Comparison of ENCODE assay signal across 8 mouse cellular contexts in genomic region chr15:97992712-97993286, GRCm38 (mm10). TPM values are rescaled to one million over a fixed set of nuclear protein-coding genes. Genes with fewer than 3 reads are reported as not detected.
A peak's percentile ranks its signal among the peaks of the same experiment; 100 is the strongest.
DNase-seq lines count a peak whose midpoint lies in the region; ATAC-seq and TF ChIP-seq lines count a peak whose summit lies in the region.

No protein-coding gene starts in this region.

- WGBS in heart, embryonic 10.5 days, result 14% methylated on average over 18 of the region's 18 CpGs
- 3% methylated on average over 18 of the region's 18 CpGs for WGBS in limb, embryonic 12.5 days
- 1% methylated on average over 18 of the region's 18 CpGs for WGBS in midbrain, embryonic 15.5 days
- 16% methylated on average over 18 of the region's 18 CpGs for WGBS in spleen, adult 2 months

- H3K27ac ChIP-seq in heart, embryonic 10.5 days, result peak overlapping the region; percentile 91
- peak overlapping the region; percentile 94 for H3K27ac ChIP-seq in limb, embryonic 12.5 days
- peak overlapping the region; percentile 87 for H3K27ac ChIP-seq in midbrain, embryonic 15.5 days
- no peak overlapping the region for H3K27ac ChIP-seq in spleen, adult 2 months (ENCODE audit: insufficient read depth, low read length)

- peaks cover 50% of the 10 kb centered on the region for H3K4me1 ChIP-seq in heart, embryonic 10.5 days
- peaks cover 53% of the 10 kb centered on the region for H3K4me1 ChIP-seq in limb, embryonic 12.5 days (replicated peaks)
- H3K4me1 ChIP-seq in midbrain, embryonic 15.5 days, result peaks cover 44% of the 10 kb centered on the region
- no peaks in the 10 kb centered on the region for H3K4me1 ChIP-seq in spleen, adult 2 months (ENCODE audit: control insufficient read depth, insufficient read depth, insufficient read length)

- peak; percentile 18; the same call in 1 of the 2 replicates for ATAC-seq in erythroblast, adult 5-6 weeks (replicated peaks; ENCODE audit: low FRiP score, poor library complexity, severe bottlenecking)
- ATAC-seq in limb, embryonic 12.5 days (ENCODE audit: insufficient number of reproducible peaks, insufficient read depth, low FRiP score, low TSS enrichment, low read depth), result peak; percentile 95
- peak; percentile 95 for ATAC-seq in midbrain, embryonic 15.5 days (replicated peaks)

- no peak for TF ChIP-seq CTCF in spleen, adult 2 months (IDR thresholded peaks at IDR 0.05; ENCODE audit: extremely low read depth, insufficient read depth, insufficient read length, insufficient replicate concordance)

- TF ChIP-seq POLR2A in spleen, adult 2 months (IDR thresholded peaks at IDR 0.05; ENCODE audit: low read depth, low read length), result no peak

- H3K4me3 ChIP-seq in heart, embryonic 10.5 days, result peak overlapping the region; percentile 39
- peak overlapping the region; percentile 11; the same call in 1 of the 2 replicates for H3K4me3 ChIP-seq in limb, embryonic 12.5 days (replicated peaks)
- H3K4me3 ChIP-seq in midbrain, embryonic 15.5 days, result peak overlapping the region; percentile 28
- H3K4me3 ChIP-seq in spleen, adult 2 months (ENCODE audit: extremely low read depth, insufficient read depth, insufficient read length), result peak overlapping the region; percentile 33; the same call in 1 of the 2 replicates

- peak overlapping the region; percentile 35 for H3K9ac ChIP-seq in limb, embryonic 12.5 days (replicated peaks)
- peak overlapping the region; percentile 40 for H3K9ac ChIP-seq in midbrain, embryonic 15.5 days

- H3K36me3 ChIP-seq in heart, embryonic 10.5 days, result peaks cover 57% of the 10 kb centered on the region
- H3K36me3 ChIP-seq in limb, embryonic 12.5 days, result peaks cover 82% of the 10 kb centered on the region
- no peaks in the 10 kb centered on the region for H3K36me3 ChIP-seq in midbrain, embryonic 15.5 days (replicated peaks)
- no peaks in the 10 kb centered on the region for H3K36me3 ChIP-seq in spleen, adult 2 months (ENCODE audit: control insufficient read depth, insufficient read depth, low read length)

- peaks cover 8% of the 10 kb centered on the region; the same call in 1 of the 2 replicates for H3K27me3 ChIP-seq in heart, embryonic 10.5 days (ENCODE audit: insufficient read depth, poor library complexity, severe bottlenecking)
- peaks cover under 1% of the 10 kb centered on the region; the same call in 1 of the 2 replicates for H3K27me3 ChIP-seq in limb, embryonic 12.5 days
- no peaks in the 10 kb centered on the region for H3K27me3 ChIP-seq in midbrain, embryonic 15.5 days (replicated peaks)
- no peaks in the 10 kb centered on the region for H3K27me3 ChIP-seq in spleen, adult 2 months (ENCODE audit: control insufficient read depth, insufficient read depth, low read length)

- DNase-seq in A20 (ENCODE audit: low read depth, low spot score), result peak; percentile 93
- peak; percentile 95 for DNase-seq in brain, adult 2 months (ENCODE audit: low read depth, low spot score)
- DNase-seq in heart, embryonic 10.5 days (ENCODE audit: low spot score), result peak; percentile 96
- peak; percentile 86 for DNase-seq in kidney, adult 9 months
- peak; percentile 31 to 51 for DNase-seq in spleen, adult 2 months (ENCODE audit: low read depth in 1 of 2, low spot score in 2 of 2)

- no peaks in the 10 kb centered on the region for H3K9me3 ChIP-seq in heart, embryonic 10.5 days
- no peaks in the 10 kb centered on the region for H3K9me3 ChIP-seq in limb, embryonic 12.5 days
- no peaks in the 10 kb centered on the region for H3K9me3 ChIP-seq in midbrain, embryonic 15.5 days

- H3K4me2 ChIP-seq in limb, embryonic 12.5 days, result peak overlapping the region; percentile 52
- H3K4me2 ChIP-seq in midbrain, embryonic 15.5 days, result peak overlapping the region; percentile 59

RNA-seq across cellular contexts. Expression of gene Col2a1, which starts 11.7 kb away (rescaled TPM):
- total RNA-seq in erythroblast, adult 5-6 weeks (2015; ENCODE audit: low replicate concordance), result not detected in 2 replicates
- not detected in 2 replicates for total RNA-seq in erythroblast, adult 5-6 weeks (2017; ENCODE audit: low replicate concordance)
- polyA plus RNA-seq in heart, embryonic 10.5 days (2016; fragmentation: Nextera tagmentation; extraction: Ambion mirVana), result 131 and 160 TPM in 2 replicates
- polyA plus RNA-seq in limb, embryonic 12.5 days (2016; fragmentation: Nextera tagmentation; extraction: Ambion mirVana), result 431 and 545 TPM in 2 replicates
- 34.7 and 35.7 TPM in 2 replicates for polyA plus RNA-seq in midbrain, embryonic 15.5 days (2015; fragmentation: Nextera tagmentation; extraction: Ambion mirVana)
- polyA plus RNA-seq in spleen, adult 2 months (2012; rRNA removed), result 0.02 TPM in 2 replicates

RNA-seq across cellular contexts. Expression of gene Tmem106c, which starts 28.8 kb away (rescaled TPM):
- 8.2 and 18.3 TPM in 2 replicates for total RNA-seq in erythroblast, adult 5-6 weeks (2015; ENCODE audit: low replicate concordance)
- 1.4 and 4.3 TPM in 2 replicates for total RNA-seq in erythroblast, adult 5-6 weeks (2017; ENCODE audit: low replicate concordance)
- polyA plus RNA-seq in heart, embryonic 10.5 days (2016; fragmentation: Nextera tagmentation; extraction: Ambion mirVana), result 32.0 and 33.5 TPM in 2 replicates
- polyA plus RNA-seq in limb, embryonic 12.5 days (2016; fragmentation: Nextera tagmentation; extraction: Ambion mirVana), result 30.9 and 33.9 TPM in 2 replicates
- 56.2 and 58.9 TPM in 2 replicates for polyA plus RNA-seq in midbrain, embryonic 15.5 days (2015; fragmentation: Nextera tagmentation; extraction: Ambion mirVana)
- 17.2 and 22.9 TPM in 2 replicates for polyA plus RNA-seq in spleen, adult 2 months (2012; rRNA removed)

Comparison
In these comparisons a context has a peak if more than half of its experiments do, and no peak if none do; other contexts are left out.
1. DNase-seq: peak in every context shown above with its lines; median percentile 96 in heart, embryonic 10.5 days; 95 in brain, adult 2 months; 93 in A20; 86 in kidney, adult 9 months; 41 in spleen, adult 2 months.
2. ATAC-seq: peak in every context shown above with its lines; median percentile 95 in limb, embryonic 12.5 days; 95 in midbrain, embryonic 15.5 days; 18 in erythroblast, adult 5-6 weeks.
3. RNA of gene Col2a1, which starts 11.7 kb away (polyA plus RNA-seq): 431 to 545 TPM in limb, embryonic 12.5 days, 131 to 160 TPM in heart, embryonic 10.5 days and 34.7 to 35.7 TPM in midbrain, embryonic 15.5 days; 0.02 TPM in spleen, adult 2 months; every median in the first group is over 10 times any median in the second.
4. Peak in every context shown above with its lines, with median percentiles within 50 percentile points of each other: H3K4me3 ChIP-seq.